Mouse (Mus musculus) left cerebral cortex, adult 11 months (tissue): ENCODE data around the gene Herpud1.

ENCODE experiments used
- DNase-seq: peaks from one replicate; pipeline ENCODE4 v3.0.0; 2022; ENCODE audit warnings: low spot score

Gene Herpud1

DNA sequence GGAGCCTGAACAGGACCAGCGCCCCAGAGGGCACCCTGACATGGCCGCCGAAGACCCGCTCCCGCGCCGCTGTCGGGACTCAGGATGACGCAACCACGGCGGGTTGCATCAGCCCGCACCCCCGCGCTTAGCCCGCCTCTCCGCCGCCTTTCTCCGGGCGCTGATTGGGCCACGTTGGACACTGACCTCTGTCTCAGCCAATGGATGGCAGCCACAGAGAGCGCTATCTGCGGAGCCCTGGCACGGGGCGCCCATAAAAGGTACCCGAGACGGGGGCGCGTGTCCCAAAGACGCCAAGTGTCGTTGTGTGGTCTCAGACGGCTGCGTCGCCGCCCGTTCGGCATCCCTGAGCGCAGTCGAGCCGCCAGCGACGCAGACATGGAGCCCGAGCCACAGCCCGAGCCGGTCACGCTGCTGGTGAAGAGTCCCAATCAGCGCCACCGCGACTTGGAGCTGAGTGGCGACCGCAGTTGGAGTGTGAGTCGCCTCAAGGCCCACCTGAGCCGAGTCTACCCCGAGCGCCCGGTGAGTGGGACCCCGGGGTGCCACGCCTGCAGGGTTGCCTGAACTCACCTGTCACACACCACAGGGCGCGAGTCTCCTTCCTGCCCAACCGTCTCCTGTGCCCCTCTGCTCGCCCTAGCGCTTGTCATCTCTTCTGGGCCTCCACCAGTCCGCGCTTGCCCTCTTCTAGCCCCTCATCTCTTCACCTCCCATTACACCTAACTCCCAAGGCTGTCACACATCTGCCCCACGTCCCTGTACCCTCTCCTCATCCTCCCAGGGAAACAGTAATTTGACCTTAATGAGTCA lies at the start of gene Herpud1:
Gene Herpud1, plus strand, starts transcription at position 225 of the 813 bp plus-strand sequence.
- DNase-seq, result peak; percentile 97

GRCm38 (mm10) chr8:94337559-94337958 lies 48.7 kb upstream of the Herpud1 start:
- no peak for DNase-seq

GRCm38 (mm10) chr8:94340796-94341195 lies 45.4 kb upstream of the Herpud1 start:
- DNase-seq, result no peak

DNA sequence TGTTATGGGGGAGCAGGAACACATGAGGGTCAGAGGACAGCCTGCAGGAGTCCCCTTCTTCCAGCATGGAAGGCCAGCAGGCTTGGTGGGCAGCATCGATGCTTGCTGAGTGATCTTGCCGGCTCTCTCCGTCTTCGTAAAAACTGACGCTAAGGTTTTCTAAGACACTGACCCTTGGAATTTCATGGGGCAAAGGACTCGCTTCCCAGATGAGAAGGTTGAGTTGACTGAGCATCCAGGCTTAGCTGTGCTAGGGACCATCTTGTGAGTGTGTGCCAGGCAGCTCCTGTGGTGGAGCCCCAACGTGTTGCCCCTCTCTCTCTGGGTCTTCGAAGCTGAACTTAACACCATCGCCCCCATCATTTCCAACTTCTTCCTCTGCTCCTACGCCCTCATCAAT lies 43.5 kb upstream of the Herpud1 start:
- DNase-seq, result no peak

- DNase-seq, result peak; percentile 70
Measured at GRCm38 (mm10) chr8:94343290-94343689, 42.9 kb upstream of the Herpud1 start.

DNA sequence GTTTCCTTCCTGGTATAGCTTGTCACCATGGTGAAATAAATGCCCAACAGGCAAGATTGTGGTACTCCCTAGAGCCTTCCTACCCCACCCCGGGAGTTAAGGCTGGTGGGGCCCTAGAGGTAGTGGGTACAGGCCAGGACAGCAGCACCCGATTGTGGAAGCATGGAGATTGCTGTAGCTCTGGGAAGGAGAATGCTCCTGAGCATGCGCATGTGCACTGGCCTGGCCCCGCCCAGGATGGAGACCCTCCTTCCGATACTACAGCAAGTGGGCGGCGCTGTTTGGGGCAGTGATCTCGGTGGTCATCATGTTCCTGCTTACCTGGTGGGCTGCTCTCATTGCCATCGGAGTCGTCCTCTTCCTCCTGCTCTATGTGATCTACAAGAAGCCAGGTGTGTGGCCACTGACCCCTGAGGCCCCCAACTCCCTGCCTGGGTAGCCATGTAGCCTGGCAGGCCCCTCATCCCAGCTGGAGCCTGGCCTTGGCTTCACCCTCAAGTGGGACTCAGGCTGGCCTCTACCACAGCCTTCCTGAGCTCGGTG lies 42.4 kb upstream of the Herpud1 start:
- no peak for DNase-seq

GRCm38 (mm10) chr8:94345657-94346056 lies 40.6 kb upstream of the Herpud1 start:
- DNase-seq, result no peak

- no peak for DNase-seq
Measured at GRCm38 (mm10) chr8:94346264-94346663, 40.0 kb upstream of the Herpud1 start.

- DNase-seq, result no peak
Measured at GRCm38 (mm10) chr8:94348425-94348824, 37.8 kb upstream of the Herpud1 start.

- no peak for DNase-seq
Measured at GRCm38 (mm10) chr8:94354069-94354531, 32.1 kb upstream of the Herpud1 start.

- no peak for DNase-seq
Measured at GRCm38 (mm10) chr8:94354571-94354970, 31.7 kb upstream of the Herpud1 start.

DNA sequence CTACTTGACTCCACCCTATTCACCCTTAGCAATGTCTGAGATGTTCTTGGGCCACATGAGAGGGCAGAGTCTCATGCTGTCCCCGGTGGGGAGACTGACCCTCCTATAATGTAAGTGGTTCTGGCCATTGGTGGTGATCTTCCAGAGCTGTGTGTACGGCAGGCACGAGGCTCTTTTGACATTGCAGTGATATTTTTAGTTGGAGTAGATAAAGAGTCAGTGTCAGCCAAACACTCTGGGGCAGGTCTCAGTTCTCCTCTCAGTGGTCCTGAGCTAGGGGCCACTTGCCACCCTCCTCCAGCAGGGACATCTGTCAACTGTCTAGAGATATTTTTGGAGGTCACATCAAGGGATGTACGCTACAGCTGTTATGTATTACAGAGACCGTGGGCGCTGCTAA lies 29.0 kb upstream of the Herpud1 start:
- DNase-seq, result no peak

GRCm38 (mm10) chr8:94358541-94358940 lies 27.7 kb upstream of the Herpud1 start:
- DNase-seq, result no peak

- no peak for DNase-seq
Measured at GRCm38 (mm10) chr8:94361774-94362431, 24.3 kb upstream of the Herpud1 start.

DNA sequence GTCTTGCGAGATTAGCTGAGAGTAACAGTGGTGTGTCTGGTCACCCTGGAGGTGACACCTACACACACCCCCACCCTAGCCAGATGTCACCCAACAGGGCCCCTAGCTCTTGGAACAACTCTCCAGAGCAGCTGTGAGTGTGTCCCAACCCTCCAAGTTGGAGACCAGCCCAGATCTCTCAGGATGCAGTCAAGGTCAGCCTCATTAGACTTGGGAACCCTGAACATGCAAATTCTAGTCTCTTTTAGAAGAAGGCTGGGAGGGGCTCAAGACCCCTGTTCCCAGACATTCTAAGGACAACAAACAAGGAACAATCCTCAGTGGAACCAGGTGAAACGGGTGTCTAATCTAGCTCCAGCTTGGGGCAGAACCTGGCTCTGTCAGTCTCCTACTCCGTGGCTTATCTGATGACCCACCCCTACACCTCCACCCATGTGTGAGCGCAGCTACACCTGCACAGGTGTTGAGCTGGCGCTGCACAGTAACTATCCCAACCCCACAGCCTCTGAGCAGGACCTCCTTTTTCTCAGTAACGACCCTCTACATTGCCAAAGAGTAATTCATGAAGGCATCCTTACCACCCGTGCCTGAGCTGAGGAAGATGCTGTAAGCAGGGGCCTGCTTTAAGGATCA lies 23.5 kb upstream of the Herpud1 start:
- no peak for DNase-seq

DNA sequence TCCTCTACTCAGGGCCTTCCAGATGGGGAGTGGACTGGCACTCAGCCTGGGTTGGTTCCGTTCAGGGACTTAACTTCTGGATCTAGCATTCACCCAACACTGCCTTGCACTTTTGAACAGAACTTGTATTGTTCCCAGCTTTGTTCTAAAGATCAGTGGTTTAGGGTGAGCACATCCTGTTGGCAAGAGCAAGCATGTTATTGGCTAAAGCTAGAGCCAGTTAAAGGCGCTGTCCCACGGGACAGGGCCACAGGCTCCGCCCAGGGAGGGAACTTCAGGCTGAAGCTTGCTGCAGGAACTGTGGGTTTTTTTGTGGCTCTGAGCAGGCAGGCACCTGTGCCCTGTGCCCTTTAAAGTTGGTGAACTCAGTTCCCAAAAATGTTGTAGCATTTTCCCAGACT lies 22.9 kb upstream of the Herpud1 start:
- DNase-seq, result no peak

GRCm38 (mm10) chr8:94363906-94364305 lies 22.3 kb upstream of the Herpud1 start:
- no peak for DNase-seq

DNA sequence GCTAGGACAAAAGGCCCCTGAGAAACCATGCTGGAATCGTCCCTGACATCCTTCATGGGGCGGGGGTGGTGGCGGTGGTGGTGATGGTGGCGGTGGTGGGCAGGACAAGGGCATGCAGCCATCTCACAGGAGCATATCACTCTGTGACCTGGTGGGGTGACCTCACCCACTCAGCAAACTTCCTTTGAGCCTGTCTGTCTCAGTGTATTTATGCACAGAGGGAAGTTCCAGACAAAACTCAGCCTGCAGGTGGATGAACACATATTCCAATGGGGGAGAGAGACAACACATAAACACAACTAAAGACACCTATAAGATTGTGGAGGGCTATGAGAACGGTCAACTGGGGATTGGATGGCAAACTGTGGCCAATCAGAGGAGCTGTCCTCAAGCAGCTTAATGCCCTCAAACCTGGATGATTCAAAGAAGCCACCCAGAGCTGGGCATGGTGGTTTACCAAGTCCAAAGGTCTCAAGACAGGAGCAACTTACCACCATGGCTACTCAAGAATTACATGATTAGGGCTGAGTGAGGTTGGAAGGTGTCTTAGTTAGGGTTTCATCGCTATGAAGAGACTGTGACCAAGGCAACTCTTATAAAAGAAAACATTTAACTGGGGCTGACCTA lies 21.4 kb upstream of the Herpud1 start:
- no peak for DNase-seq

DNA sequence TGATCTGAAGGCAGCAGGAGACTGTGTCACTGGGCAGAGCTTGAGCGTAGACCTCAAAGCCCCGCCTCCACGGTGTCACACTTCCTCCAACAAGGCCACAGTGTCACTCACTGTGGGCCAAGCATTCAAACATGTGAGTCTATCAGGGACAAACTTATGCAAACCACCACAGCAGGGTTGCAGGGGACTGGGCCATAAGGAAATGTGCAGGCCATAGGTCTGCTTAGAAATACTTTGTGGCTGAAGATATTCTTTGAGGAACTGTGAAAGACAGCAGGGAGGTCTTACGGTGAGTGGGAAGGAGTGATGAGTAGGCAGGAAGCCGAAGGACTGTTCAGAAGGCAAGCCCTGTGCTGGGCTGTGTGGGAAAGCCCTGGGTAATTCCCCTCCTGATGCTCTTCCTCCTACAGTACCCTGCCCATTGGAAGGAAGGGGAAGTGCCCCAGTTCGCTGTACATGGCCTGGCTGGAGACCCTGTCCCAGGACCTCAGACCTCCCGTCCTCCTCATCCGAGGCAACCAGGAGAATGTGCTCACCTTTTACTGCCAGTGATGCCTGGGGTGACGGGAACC lies 20.7 kb upstream of the Herpud1 start:
- no peak for DNase-seq

DNA sequence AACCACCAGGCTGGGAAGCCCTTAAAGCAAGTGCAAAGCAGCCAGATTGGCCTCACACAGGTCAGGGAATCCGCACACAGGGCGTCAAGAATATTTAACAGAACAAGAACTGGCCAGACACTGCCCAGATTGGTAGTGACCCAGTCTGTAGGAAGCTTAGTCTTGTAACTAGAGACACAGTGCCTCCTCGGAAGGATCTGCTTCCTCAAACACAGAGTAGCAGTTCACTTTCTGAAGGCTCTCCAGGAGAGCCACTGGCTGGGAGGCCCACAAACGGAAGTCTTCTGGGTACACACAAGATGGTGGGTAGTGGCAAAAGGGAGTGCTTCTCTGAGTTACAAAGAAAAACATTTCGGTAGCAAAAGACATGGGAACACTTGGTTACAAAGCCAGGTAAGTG lies 15.4 kb upstream of the Herpud1 start:
- DNase-seq, result no peak

DNA sequence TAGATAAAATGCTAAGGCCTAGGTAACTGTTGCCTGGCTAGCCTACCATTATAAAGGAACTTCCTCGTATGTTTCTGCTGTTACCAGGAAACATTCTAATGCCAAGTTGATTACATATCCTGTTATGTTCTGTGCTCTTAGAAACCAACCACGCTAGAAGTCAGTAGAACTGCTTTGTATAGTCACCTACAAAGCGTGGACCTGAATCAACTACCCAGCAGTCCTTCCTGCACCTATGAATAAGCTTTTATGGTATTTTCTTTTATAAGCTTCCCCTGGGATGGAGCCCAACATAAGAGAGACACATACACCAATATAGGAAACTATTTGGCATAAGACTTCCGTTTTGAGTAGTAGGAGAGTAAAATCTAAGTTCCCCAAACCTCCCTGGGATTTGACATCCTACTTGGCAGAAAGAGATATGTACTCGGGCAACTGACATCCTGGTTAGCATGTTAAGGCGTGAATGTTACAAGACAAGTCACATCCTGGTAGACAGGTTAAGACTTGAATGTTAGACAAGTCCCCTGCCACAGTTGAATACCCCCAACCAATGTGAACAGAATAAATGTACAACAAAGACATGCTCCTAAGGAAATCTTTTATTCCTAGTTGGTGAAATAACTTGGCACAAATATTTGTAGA lies 13.2 kb upstream of the Herpud1 start:
- no peak for DNase-seq
